Mouse (Mus musculus): ENCODE results near the gene Gpr3.
A peak's percentile ranks its signal among the peaks of the same experiment; 100 is the strongest.

Gpr3 gene

DNA sequence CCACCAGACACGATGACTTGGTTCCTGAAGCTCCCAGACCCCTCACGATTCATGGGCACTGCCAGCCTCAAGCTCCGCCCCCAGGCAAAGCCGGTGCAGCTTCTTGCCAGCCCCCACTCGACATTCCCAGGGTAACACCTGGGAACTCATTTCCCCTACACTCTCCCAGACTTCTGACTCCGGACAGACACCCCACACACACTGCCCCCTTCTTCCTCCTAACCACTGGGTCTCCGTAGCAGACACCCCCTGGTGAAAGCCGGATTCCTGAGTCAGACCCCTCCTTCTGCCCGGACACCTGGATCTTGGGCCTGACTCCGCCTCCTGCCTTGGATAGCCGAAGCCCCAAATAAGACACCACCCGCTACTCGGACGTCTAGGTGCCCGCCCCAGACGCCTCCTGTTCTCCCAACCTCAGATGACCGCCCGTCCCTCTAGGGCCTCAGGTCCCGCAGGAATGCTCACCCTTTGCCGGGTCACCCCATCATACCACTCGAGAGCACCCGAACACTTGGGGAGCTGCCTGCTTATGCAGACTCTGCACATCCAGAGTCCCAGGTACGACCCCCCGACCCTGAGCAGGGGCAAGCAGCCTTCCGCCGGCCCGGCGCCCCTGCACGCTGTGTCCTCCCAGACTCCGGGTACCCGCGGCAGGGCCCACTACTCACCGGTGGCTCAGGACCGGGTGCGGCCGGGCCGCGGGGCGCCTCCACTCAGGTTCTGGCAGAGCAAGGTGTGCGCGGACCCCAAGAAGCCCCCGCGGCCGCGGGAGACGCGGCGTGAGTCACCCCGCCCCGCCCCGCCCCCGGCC is at the start of gene Gpr3, which contains the start of gene Cd164l2:
TSS of gene Gpr3 (minus strand) at position 786 of the 811 bp plus-strand sequence.
TSS of gene Cd164l2 (plus strand) at position 381 of the 811 bp plus-strand sequence.
- DNase-seq (ENCODE audit: low spot score in 2 of 2): peak in 1 of 2 experiments; percentile 49

DNA sequence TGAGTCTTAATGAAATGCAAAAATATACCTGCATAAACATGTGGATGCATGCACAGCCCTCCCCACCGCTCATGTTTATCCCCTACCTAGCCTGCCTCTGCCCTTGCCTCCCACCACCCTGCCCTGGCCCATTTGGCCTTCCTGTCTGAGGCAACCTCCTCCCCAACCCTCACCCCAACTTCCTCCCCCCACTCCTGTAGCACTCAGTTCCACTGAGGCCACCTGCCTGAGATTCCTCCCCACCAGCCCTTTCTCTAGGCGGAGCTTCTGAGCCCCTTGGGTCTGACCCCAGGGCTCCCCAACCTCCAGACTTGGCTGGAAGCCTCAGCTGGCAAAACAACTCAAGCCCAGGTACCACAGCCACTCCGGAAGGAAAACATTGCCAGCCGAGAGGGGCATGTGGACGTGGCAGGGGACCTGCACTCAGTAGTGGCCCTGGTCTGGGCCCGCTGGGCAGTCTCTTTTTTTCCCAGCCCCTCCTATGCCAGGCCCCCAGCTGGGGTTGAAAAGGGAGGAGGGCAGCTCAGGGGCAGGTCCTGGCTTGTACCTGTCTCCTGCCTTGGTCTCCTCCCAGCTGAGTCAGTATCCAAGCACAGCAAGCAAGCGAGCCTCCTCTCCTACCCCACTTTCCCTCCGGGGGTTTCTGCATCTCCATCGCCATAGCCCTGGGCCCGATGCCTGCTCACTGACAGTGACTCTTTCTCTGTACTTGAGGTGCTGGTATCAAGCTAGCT is 49.5 kb upstream of the Gpr3 start:
- DNase-seq (ENCODE audit: low spot score in 2 of 2): no peak

DNA sequence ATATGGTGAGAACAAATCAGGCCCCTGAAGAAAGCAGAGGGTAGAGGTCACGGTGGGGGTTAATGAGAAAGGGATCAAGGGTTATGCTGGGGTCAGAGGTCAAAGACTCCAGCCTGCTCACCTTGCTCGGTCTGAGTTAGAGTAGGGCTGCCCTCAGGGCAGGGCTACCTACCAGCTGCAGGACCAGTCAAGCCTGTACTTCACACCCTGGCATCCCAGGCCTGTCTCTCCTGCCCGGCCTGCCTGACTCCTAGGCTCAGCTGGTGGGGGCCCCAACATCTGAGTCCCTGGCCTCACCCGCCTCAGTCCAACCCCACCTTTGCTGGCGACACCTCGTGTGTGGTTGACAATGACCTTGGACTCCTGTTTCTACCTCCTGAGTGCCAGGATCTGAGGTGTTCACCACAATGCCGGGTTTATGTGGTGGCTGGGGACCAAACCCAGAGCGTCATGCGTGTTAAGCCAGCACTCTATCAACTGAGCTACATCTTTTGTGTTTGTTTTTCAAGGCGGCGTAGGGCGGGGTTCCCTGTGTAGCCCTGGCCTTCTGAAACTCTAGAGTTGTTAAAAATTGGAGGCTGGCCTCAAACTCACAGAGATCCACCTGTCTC is 45.6 kb upstream of the Gpr3 start:
- DNase-seq (ENCODE audit: low spot score in 2 of 2): no peak

DNA sequence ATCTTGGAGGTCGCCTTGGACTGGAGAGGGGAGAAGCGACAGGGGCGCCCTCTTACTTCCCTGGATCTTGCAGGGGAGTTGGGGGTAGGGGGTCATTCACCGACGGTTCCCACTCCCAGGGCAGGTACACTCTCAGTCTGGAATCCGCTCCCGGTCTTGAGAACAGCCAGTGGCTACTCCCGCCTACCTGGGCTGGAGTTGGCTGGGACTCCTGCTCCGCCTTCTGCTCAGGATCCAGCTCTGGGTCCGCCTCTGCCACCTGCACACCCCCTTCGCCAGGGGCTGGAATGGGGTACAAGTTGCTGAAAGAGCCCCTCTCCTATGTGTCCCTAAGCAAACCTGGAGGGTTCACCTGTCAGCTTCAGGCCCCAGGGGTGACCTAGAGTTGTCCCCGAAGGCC is 44.9 kb upstream of the Gpr3 start:
- DNase-seq (ENCODE audit: low spot score in 2 of 2): no peak

DNA sequence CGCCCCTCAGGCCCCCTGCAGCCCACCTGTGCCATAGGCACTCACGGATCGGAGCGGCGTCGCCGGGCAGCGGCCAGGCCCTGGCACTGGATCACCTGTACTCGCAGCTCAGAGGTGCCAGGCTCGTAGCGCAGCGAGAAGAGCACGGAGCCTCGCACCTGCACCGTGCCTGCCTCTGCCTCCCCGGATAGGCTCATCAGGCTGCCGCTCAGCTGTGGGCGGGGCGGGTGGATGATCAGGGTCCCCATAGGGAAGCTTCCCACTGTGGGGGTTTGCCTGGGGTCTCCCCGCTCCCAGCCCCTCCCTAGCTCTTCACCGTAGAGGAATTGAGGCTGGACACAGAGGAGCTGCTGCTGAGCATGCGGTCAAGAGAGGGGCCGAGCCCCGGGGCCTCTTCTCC is 44.5 kb upstream of the Gpr3 start:
- DNase-seq (ENCODE audit: low spot score in 2 of 2): no peak

DNA sequence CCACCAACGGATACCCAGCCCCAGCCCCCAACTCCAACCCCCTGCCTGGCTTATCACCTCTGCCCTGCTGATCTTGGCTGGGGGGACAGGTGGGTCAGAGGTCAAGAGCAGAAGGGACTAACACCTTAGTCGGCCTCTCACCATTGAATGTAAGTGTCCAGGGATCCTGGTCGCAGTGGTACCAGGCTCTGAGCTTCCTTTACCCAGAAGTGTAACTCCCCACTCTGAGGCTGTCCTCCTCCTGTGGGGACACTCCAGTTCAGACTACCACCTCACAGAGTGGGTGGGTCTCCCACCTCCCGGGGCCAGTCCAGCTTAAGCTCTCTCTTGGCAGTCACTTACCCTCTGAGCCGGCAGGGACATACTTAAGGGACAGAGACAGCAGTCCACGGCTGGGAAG is 43.1 kb upstream of the Gpr3 start:
- no peak for DNase-seq (ENCODE audit: low spot score in 2 of 2)

DNA sequence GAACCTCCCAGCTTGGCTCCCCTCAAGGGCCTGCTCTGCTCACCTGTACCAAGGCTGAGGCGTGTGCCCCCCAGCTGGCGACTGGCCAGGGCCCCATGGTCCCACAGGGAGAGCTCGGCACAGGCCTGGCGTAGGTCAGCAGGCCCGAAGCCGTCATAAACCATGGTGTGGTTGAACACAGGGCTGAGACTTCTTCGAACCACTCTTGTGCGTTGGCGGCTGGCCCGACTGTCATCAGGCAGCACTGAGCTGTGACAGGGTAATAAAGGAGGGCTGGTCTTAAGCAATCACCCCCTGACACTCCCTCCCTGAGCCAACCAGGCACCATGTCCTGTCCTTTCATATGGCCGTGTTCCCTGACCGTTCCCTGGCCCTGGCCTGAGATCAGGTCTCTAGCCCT is 41.1 kb upstream of the Gpr3 start:
- DNase-seq (ENCODE audit: low spot score in 2 of 2): no peak

DNA sequence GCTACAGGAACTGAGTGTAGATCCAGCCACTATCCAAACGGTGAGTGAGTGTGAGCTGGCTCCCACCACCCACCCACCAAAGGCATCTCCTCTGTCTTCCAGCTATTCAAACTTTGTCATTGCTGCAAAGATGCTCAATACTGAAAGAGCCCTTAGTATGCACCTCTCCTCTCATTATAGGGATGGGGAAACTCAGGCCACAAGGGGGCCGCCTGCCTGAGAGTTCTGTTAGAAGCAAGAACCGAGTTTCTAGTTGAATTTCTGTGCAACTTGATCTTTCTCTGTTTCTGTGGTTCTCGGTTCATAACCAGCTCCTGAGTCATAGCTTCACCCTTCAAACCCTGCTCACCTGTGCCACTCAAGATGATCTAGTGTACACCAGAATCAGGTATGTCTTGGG is 39.8 kb upstream of the Gpr3 start:
- no peak for DNase-seq (ENCODE audit: low spot score in 2 of 2)

DNA sequence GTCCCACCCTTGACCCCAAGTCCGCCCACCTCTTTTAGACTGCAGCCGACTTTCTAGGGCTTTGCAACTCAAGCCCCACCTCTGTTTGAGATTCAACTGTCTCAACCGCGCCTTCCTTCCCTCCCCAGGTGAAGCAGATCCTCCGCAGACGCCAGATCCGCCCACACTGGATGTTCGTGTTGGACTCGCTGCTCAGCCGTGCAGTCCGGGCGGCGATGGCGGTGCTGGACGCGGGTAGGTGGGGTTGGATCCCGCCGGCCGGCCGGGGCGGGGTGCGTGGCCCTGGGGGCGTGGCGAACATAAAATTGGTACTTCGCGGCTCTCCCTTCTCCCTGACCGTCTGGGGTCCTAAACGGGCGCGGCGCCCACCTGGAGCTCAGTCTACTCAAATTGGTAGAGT is 38.9 kb upstream of the Gpr3 start:
- no peak for DNase-seq (ENCODE audit: low spot score in 2 of 2)

DNA sequence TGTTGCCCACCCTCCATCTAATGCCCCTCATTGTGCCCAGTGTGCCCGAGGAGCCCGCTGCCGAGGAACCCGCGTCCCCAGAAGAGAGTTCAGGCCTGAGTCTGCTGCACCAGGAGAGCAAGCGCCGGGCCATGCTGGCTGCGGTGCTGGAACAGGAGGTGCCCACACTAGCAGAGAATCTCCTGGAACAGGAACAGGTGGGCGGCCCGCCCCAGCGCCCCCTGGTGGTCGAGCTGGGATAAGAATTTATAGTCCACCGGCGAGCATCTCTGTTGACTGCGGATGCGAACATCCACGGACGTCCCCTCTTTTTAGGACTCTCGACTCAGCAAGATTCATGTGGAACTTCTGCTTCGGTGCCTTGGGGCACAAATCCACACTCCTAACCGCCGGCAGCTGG is 38.3 kb upstream of the Gpr3 start:
- peak; percentile 78 to 79 for DNase-seq (ENCODE audit: low spot score in 2 of 2)

DNA sequence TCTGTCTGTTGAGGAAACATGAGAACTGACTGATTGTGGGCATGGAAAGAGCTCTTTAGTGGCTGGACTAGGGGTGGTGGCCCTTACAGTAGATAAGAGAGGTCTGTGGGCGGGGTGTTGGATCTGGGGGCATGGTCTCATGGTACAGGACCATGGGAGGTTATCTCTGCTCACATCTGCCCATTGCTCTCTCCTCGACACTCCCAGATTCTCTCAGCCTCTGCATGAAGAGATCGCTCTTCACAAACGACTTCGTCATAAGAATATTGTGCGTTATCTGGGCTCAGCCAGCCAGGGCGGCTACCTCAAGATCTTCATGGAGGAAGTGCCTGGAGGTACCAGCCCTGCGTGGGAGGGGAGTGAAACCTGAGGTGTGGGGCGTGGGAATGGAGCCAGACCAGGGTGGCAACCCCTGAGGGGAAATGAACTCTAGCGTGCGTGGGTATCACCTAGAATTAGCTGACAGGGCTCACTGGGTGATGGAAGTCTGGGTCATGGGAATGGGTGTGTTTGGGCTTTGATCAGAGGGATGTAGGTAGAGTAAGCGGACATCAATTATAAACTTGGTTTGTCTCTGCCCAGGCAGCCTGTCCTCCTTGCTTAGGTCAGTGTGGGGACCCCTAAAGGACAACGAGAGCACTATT is 35.6 kb upstream of the Gpr3 start:
- no peak for DNase-seq (ENCODE audit: low spot score in 2 of 2)

DNA sequence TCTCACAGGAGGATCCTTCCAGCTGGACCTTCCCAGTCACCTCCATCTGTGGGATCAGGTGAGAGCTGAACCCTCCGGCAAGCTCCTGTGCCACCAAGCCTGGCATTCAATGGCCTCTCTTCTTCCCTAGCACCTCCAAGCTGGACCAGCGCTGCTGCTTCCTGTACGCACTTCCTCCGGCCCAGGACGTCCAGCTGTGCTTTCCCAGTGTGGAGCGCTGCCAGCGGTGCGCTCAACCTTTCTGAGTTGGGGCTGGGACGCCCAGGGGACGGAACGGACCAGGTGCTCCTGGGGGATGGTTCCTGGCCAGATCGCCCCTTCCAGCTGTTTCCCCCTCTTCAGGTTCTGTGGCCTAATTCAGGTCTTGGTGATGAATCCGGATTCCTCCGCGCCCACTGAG is 34.7 kb upstream of the Gpr3 start:
- no peak for DNase-seq (ENCODE audit: low spot score in 2 of 2)

DNA sequence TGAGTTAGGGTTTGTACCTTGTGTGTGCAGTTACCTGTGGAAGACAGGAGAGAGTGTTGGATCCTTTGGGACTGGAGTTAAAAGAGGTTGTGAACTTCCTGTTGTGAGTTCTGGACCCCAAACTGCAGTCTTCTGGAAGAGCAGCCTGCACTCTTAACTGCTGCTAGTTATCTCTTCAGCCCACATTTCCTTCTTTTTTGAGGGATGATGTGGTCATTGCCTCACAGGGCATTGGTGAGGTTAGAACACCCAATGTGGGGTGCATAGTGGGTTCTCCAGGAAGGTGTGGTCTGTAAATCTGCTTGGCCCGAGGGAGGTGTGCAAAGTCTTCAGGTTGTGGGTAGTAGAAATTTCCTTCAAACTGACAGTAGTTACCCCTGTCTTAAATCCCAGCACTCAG is 32.0 kb upstream of the Gpr3 start:
- no peak for DNase-seq (ENCODE audit: low spot score in 2 of 2)

DNA sequence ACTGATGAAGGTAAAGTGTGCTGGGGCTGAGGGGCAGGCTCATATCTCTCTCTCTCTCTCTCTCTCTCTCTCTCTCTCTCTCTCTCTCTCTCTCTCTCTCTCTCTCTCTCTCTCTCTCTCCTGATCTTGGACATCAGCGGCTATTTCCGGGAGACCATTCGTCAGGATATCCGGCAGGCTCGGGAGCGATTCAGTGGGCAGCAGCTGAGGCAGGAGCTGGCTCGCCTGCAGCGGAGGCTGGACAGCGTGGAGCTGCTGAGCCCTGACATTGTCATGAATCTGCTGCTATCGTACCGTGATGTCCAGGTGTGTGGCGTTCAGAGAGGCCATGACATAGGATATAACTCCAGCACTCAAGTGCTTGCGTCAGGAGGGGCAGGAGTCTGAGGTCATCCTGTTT is 31.2 kb upstream of the Gpr3 start:
- no peak for DNase-seq (ENCODE audit: low spot score in 2 of 2)

DNA sequence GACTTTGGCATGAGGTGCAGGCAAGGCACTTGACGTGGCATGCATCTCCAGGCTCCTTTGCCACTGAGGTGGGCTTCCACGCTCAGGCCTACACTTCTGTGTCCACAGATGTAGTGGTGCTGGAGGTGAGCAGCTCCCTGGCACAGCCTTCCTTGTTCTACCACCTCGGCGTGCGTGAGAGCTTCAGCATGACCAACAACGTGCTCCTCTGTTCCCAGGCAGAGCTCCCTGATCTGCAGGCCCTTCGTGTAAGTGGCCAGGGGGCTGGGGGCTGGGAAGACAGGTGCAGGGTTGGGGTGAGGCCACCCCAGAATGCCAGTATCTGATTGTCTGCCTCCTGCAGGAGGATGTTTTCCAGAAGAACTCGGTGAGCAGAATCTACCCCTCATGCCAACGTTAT is 30.4 kb upstream of the Gpr3 start:
- DNase-seq (ENCODE audit: low spot score in 2 of 2): no peak

DNA sequence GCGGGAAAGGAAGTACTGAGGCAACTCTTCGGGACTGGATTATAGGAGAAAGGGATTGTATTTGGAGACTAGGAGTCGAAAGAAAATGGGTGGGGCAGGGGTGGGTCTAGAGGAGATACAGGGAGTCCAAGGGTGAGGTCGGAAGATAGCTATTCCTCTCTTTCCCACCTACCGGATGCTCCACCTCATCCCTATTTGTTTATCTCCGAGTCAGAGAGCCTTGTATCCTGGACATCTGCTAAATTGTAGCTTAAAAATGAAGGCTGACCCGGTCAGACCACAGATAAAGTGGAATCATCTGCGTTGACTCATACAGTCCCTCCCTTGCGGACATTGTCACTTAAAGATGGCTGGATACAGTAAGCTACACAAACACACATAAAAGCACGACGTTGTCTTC is 29.6 kb upstream of the Gpr3 start:
- DNase-seq (ENCODE audit: low spot score in 2 of 2): no peak

DNA sequence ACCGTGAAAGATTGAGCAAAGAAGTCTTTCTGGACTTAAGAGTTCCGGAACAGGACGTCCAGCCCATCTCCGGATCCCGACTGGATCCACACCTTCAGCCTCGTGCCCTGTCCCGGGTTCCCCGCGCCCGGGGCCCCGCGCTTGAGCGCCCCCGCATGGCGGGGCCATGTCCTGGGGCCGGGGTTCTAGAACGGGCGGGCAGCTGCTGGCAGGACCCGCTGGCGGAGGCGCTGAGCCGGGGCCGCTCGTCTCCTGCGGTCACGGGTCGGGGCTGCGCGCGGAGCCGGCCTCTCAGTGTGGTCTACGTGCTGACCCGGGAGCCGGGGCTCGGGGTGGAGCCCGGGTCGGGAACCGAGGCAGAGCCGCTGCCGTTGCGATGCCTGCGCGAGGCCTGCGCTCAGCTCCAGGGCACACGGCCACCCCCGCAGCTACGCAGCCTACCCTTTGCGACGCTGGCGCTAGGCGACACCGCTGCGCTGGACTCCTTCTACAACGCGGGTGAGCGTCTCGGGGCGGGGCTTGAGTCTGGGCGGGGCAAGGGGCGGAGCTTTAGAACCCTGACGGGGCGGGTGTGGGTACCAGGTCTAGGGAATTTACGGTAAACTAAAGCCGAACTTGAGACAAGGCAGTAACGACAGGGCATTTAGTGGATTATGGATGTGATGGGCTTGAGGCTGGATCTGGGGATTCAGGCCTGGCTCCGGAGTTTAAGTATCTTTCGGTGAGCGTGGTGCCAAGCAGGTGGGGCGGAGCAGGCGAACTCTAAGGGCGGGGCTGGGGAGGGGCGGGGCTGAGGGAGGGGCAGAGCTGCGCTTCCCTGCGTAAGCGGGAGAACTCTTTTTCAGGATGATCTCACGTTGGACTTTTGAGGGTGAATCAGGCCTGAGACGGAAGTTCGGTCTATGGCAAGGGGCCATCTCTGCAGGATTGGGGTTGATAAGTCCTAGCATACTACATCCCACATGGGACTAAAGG is 28.9 kb upstream of the Gpr3 start:
- DNase-seq (ENCODE audit: low spot score in 2 of 2): peak; percentile 89 to 90

DNA sequence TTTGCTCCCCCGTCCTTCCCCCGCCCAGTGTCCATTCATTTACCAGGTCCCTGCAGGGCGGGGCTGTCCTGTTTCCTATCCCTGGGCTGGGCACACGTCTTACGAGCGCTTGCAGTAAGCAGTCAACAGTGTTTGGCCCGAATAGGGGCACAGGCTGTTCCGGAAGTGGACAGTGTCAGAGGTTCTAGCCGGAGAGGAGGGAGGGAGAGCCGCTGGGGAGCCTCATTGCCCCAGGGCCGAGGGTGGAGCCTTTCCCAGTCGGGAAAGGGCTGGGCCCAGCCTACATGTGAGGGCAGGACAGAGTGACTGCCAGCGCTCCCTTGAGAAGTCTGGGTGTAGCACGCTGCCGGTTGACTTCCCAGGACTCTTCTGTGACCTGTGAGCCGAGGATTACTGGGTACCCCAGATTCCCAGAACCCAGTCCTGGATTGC is 28.2 kb upstream of the Gpr3 start, which contains the start of gene Map3k6:
TSS of gene Map3k6 (plus strand) at position 329 of the 432 bp plus-strand sequence.
- no peak for DNase-seq (ENCODE audit: low spot score in 2 of 2)

DNA sequence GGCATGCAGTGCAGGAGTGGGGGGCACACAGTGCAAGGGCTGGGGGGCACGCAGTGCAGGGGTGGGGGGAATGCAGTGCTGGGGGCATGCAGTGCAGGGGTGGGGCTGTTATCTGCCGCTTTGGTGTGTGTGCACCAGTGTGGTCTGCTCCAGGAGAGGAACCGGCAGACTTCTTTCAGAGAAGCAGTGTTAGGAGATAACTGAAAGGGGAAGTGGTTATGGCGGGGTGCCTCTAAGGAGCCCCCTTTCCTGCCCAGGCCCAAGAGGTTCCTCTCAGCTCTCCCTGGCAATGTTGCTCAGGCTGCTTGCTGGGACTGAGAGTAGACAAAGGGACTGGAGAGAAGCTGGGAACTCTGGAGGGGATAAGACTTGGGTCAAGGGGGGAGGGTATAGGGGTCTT is 25.6 kb upstream of the Gpr3 start:
- DNase-seq (ENCODE audit: low spot score in 2 of 2): no peak

DNA sequence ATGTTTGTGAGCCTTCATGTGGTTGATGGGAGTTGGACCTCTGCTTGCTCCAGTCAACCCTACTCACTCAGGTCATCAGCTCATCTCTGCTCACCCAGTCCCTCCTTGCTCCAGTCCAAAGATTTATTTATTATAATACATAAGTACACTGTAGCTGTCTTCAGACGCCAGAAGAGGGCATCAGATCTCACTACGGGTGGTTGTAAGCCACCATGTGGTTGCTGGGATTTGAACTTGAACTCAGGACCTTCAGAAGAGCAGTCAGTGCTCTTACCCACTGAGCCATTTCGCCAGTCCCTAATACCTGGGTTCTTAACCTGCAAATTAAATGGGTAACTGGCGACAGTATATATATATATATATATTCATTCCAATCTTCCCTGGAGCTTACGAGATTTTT is 23.1 kb upstream of the Gpr3 start:
- no peak for DNase-seq (ENCODE audit: low spot score in 2 of 2)

DNA sequence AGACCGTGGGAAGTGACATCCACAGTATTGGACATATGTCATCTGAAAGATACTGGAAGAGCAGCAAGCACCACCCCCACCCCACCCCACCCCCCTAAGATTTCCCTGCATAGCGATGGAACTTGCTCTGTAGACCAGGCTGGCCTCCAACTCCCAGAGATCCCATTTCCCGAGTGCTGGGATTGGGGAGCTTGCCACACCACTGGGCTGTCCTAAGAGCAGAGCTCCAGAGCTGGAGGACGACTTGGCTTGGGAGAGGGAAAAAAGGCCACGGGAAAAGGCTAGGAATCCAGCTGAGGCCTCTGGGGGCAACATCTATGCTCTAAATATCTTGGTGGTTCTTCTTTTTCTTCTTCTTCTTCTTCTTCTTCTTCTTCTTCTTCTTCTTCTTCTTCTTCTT is 22.4 kb upstream of the Gpr3 start:
- no peak for DNase-seq (ENCODE audit: low spot score in 2 of 2)
